Mouse (Mus musculus) retina, embryonic 14.5 days (tissue): ENCODE measurements at regions not wholly inside any gene's neighbourhood (a gene's known extent, or its start where the extent isn't known, plus 50 kb on each side); places are given as distances from the start of the nearest gene placed in this dataset.

Experiments
- DNase-seq: peaks from one replicate; pipeline ENCODE4 v3.0.0-alpha.2; 2015; ENCODE audit warnings: low spot score

GRCm38 (mm10) chr15:93880302-93880701 lies 284.6 kb upstream of the Prickle1 start:
- no peak for DNase-seq

DNA sequence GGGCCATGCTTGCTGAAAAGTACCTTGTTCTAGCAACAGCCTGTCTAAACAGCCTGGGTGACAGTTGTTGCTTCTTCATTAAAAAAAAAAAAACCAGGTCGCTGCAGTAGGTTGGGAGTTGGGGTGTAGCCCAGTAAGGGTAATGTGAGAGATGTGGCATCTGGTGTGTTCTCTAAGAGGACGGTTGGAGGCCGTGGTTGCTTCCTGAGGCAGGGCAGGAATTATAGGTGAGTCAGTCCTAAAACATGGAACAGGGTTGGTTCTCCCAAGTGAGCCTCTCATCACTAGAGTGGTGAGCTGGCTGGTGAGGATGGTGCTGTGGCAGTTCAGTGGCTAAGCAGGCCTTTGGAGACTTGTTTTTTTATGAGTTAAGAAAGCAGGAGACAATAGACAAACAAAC lies 283.3 kb upstream of the Prickle1 start:
- no peak for DNase-seq

- no peak for DNase-seq
Observed at GRCm38 (mm10) chr15:93876335-93876734, 280.6 kb upstream of the Prickle1 start.

GRCm38 (mm10) chr15:93875685-93876084 lies 280.0 kb upstream of the Prickle1 start:
- DNase-seq, result no peak

DNA sequence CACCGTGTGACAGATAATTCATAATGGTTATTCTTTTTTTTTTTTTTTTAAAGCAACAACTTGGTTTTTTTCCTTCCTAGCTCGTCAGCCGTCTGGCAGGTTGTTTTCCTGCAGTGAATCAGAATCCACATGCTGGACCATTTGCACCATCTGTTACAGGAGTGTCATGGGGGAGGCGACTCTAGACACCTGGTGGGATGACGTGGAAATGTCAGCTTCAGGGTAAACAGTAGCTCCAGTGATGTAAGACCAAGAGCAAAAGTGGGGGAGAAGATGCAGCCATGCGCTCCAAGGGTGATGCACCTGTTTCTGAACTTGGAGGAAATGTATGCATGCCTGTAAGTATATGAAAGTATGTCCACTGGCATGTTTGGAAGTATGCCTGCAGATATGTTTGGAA lies 278.5 kb upstream of the Prickle1 start:
- DNase-seq, result no peak

DNA sequence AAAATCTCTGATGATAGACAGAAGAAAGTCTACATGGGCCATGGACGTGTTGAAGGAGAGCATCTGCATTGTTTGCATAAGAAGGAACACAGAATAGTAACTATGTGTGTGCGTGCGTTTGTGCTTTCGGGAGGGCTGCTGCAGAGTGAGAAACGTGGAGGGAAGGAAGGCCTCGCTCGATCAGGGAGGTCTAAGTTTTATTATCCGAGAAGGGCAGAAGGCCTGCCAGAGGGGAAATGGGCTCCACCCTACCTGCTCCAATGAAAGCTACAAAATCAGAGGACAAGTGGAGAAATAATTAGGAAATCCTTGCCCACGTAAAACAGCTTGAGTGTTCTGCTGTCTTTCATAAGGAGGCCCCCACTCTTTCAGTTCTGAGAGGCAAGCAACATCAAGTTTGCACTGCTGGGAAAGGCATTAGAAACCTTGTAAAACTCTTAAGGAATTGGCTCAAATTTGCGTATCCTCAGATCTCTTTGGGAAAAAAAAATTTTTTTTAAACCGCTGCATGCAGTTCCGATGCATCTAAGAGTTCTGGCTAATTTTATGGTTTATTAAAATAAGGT lies 261.7 kb upstream of the Prickle1 start:
- no peak for DNase-seq

- no peak for DNase-seq
Observed at GRCm38 (mm10) chr15:93853221-93853620, 257.5 kb upstream of the Prickle1 start.

GRCm38 (mm10) chr15:93852126-93852525 lies 256.4 kb upstream of the Prickle1 start:
- DNase-seq, result no peak

DNA sequence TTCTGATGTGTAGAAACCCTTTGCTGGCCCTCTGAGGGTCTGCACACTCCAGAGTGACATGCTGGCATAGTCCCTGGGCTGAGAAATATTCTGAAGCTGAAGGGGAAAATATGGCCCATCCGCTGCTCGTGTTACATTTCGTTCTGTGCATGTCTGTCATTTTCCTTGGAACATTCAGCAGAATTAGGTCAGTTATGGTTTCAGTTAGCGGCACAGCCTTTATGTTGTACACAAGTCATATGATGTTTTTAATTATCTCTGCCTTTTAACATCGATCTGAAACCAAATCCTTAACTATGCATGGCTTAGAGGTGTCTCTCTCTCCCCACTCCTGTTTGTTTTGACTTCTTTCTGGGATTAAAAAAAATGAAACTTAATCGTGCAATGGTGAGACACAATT lies 254.7 kb upstream of the Prickle1 start:
- no peak for DNase-seq

GRCm38 (mm10) chr15:93848830-93849229 lies 253.1 kb upstream of the Prickle1 start:
- DNase-seq, result no peak

DNA sequence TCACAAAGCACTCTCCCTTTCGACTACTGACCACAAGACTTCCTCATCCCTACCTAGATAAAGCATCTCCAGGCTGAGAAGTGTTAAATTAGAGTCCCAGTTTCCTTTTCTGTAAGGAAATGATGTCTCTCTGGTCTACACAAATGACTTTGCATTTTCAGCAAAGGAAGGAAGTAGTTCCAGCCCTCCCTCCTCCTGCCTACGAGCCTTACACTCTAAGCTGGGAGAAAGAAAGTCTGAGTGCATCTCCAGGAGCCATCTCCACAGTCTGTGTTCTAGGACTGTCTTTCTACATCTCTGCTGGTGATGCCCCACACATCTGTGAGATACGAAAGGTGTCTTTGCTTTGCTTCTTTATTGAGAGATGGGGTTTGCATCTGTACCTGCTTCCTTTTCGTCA lies 251.1 kb upstream of the Prickle1 start:
- DNase-seq, result no peak

DNA sequence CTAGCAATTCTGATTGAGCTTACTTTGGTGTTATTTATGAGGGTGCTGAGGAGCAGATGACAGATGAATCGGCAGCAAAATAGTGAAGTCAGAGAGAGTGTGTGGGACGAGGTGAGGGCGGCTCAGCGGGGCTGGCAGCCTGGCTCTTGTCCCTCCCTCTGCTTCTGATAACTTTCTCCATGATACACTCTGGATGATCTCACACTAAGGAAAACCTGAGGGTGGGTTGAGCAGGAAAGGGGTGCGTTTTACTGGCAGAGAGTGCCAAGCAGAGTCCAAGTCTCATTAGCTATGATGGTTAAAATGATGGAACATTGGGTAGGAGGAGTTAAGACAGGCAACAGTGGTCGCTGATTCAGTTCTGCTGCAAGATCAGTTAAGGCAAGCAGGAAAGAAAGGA lies 250.1 kb upstream of the Prickle1 start:
- DNase-seq, result no peak

DNA sequence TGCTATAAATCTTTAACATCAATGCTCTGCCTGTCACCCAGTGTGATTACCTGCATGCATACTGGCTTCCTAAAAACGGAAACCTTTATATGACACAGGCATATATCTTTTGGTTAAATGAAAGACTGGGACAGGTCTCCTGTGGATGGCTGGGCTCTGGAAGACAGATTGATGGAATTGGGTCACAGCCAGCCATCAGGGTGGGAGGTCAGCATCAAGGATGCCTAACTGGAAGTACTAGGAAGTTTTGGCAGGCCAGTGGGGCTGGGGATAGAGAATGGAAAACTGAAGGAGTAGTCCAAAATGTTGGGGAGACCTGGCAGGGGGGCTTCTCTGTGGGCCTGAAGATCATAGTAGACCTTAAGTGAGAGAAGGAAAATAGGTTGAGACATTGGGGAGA lies 237.3 kb upstream of the Prickle1 start:
- DNase-seq, result no peak

- no peak for DNase-seq
Observed at GRCm38 (mm10) chr15:93832431-93832936, 236.8 kb upstream of the Prickle1 start.

- no peak for DNase-seq
Observed at GRCm38 (mm10) chr15:93831148-93831547, 235.5 kb upstream of the Prickle1 start.

GRCm38 (mm10) chr15:93824729-93825694 lies 229.3 kb upstream of the Prickle1 start:
- no peak for DNase-seq

GRCm38 (mm10) chr15:93821236-93821635 lies 225.5 kb upstream of the Prickle1 start:
- no peak for DNase-seq

DNA sequence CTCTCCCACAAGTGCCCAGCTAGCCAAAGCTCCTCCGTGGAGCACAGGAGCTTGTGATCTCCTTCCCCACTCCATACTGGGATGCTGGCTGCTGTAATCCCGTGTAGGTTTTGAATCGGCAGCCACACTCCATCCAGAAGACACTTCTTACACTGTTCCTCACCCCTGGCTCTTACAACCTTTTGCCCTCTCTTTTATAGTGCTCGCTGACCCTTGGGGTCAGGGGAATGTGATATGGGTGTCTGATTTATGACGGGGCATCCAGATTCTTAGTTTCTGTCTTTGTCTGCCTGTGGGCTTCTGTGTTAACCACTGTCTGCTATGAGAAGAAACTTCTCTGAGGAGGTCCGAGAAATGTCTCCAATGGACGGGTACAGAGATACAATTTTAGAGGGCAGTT lies 216.3 kb upstream of the Prickle1 start:
- no peak for DNase-seq

- DNase-seq, result no peak
Observed at GRCm38 (mm10) chr15:93807993-93808392, 212.3 kb upstream of the Prickle1 start.

- no peak for DNase-seq
Observed at GRCm38 (mm10) chr15:93807505-93807904, 211.8 kb upstream of the Prickle1 start.

- no peak for DNase-seq
Observed at GRCm38 (mm10) chr15:93804703-93805102, 209.0 kb upstream of the Prickle1 start.

DNA sequence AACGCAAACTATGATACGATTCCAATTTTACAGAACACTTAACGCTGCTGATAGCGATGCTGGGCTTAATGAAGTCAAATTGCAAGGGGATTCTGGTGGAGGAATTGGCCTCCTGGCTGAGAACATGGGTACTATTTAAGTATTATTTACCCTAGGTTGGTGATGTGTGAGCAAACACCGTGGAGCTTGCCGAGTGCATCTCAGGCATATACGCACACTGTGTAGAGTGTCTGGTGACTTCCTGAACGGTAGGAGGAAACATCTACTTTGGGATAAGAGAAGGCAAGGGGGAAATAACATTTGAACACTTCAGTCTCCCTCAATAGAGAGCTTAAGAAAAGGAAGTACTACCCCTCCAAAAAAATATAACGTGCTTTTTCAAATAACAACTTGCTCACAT lies 194.8 kb upstream of the Prickle1 start:
- DNase-seq, result no peak

DNA sequence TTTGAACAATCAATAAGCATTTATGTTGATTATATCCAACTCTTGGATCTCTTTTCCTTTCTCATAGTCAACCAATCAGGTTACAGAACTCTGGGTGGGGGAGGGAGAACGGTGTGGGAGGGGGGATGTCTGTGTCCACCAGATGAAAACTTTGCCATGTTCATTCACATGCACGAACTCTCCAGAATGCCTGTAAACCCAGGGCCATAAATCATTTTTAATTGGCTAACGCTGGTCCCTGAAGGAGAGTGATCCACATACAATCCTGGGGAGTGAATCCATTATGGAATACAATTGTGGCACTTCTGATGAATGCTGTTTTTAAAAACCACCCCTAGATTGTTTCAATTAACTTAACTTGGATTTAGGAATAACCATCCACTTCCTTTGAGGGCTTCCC lies 194.1 kb upstream of the Prickle1 start:
- DNase-seq, result no peak
